Mouse (Mus musculus): Measurements from ENCODE around the gene Myh10.

DNA sequence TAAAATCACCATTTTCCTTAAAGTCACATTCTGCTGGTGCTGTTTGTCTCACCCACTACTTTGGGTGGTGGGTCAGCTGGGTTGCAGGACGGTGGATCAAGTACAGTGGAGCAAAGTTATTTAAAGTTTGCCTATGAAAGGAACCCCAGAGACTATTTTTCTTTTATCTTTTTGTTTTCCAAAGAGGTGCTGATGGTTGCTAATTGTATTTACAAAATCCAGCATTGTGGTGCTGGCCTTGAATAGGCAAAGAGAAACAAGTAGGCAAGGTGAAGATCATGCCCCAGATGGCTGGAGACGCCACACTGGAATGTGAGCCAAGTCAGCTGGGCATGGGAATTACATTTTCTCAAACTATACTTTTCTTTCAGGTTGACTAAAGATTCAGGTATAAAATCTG, 51.3 kb downstream of the Myh10 start:
- TF ChIP-seq CTCF (IDR thresholded peaks at IDR 0.05; ENCODE audit: low read depth), result no peak
- TF ChIP-seq EP300 (IDR thresholded peaks at IDR 0.05; ENCODE audit: low read depth), result no peak
